Mouse (Mus musculus): ENCODE data around the gene Tmem270. TPM values are rescaled to one million over a fixed set of nuclear protein-coding genes. Genes with fewer than 3 reads are reported as not detected.

Gene Tmem270
- total and polyA plus RNA-seq, 3 experiments = not detected

DNA sequence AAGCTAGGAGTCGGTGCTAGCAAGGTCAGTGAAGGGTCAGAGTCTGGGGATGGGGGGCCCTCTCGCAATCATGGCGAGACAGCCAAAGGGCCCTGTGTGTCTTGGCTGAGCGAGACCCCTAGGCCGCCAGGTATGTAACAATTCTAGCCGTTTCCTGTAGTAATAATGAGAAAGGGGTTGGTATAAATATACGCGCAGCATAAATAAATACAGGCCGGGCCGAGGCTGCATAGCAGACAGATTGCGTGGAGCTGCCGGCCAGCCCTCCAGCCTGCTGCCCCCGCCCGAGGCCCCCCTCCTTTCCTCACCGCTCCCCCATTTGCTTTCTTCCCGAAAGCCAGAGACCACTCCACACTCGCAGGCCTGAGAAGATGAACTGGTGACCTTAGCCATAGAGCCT, 8.9 kb downstream of the Tmem270 start:
- Histone ChIP-seq H3K9ac (ENCODE audit: insufficient read depth, low read depth) (no peak overlapping the region), H3K4me1 (ENCODE audit: control insufficient read depth in 1 of 2, insufficient read depth in 2 of 2) (no peaks in the 10 kb centered on the region), H3K27me3 (replicated peaks) (peaks cover 81% of the 10 kb centered on the region), H3K4me2 (ENCODE audit: insufficient read depth, low read depth, poor library complexity, severe bottlenecking) (no peak overlapping the region), H3K9me3 (replicated peaks; ENCODE audit: low read length) (peaks cover 7% of the 10 kb centered on the region), H3K79me2 (replicated peaks; ENCODE audit: control insufficient read depth, extremely low read depth, insufficient read depth, poor library complexity, severe bottlenecking) (no peaks in the 10 kb centered on the region), H3K36me3 (replicated peaks in 1 of 2; ENCODE audit: control insufficient read depth in 1 of 2, insufficient read depth in 1 of 2, low read length in 1 of 2) (no peaks in the 10 kb centered on the region), H3K27ac (ENCODE audit: insufficient read depth, low read depth) (no peak overlapping the region), H3K4me3 (replicated peaks in 1 of 3; ENCODE audit: low read depth in 2 of 3, low read length in 2 of 3, poor library complexity in 1 of 3) (no peak overlapping the region)
- dilution Hi-C loops (cut with MboI; ENCODE audit: extremely low pct_ligation_motif_present, extremely low pct_unique_long_range_greater_than_20kb, low sequenced_read_pairs) = no loop called here
- no peak for TF ChIP-seq MXI1 (IDR thresholded peaks at IDR 0.05; ENCODE audit: low read depth, low read length)
- TF ChIP-seq E2F4 (IDR thresholded peaks at IDR 0.05; ENCODE audit: insufficient replicate concordance, low read depth, low read length) = no peak
- TF ChIP-seq POLR2AphosphoS2 (IDR thresholded peaks at IDR 0.05; ENCODE audit: low read depth, low read length) = no peak
- no peak for TF ChIP-seq BHLHE40 (IDR thresholded peaks at IDR 0.05; ENCODE audit: low read depth, low read length)
- no peak for TF ChIP-seq USF1 (IDR thresholded peaks at IDR 0.05; ENCODE audit: low read depth, low read length)
- TF ChIP-seq MAZ (IDR thresholded peaks at IDR 0.05; ENCODE audit: low read depth, low read length) = no peak
- DNase-seq (ENCODE audit: extremely low read depth) = no peak
- in situ Hi-C loops (cut with MboI; ENCODE audit: low pct_ligation_motif_present, low pct_unique_long_range_greater_than_20kb, low sequenced_read_pairs) = loop anchor here (25.0 kb wide), 1 partner anchor 110 kb away; no protein-coding TSS in a partner anchor

DNA sequence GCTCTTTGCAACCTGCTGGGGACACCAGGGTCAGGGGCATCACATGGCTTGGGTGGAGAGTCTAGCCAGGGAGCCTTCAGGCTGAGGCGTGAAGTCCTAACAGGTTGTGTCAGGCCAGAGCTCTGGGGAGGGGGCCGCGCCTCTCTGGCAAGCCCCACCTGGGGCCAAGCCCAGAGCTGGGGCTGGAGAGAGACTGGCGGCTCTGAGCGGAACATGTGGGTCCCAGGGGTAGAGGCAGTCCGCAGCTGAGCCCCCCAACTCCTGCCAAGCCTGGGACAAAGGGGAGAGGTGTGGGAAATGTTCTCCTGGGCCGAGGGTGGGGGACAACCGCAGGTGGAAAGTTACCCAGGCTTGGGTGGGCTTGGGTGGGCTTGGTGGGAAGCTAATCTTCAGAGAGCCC, 9.6 kb downstream of the Tmem270 start:
- dilution Hi-C loops (cut with MboI; ENCODE audit: extremely low pct_ligation_motif_present, extremely low pct_unique_long_range_greater_than_20kb, low sequenced_read_pairs) (no loop called here), in situ Hi-C loops (cut with MboI; ENCODE audit: low pct_ligation_motif_present, low pct_unique_long_range_greater_than_20kb, low sequenced_read_pairs) (loop anchor here (25.0 kb wide), 1 partner anchor 110 kb away; no protein-coding TSS in a partner anchor)
- Histone ChIP-seq H3K4me2 (ENCODE audit: insufficient read depth, low read depth, poor library complexity, severe bottlenecking) (no peak overlapping the region), H3K9me3 (replicated peaks; ENCODE audit: low read length) (peaks cover 6% of the 10 kb centered on the region), H3K36me3 (replicated peaks in 1 of 2; ENCODE audit: control insufficient read depth in 1 of 2, insufficient read depth in 1 of 2, low read length in 1 of 2) (no peaks in the 10 kb centered on the region), H3K4me3 (replicated peaks in 1 of 3; ENCODE audit: low read depth in 2 of 3, low read length in 2 of 3, poor library complexity in 1 of 3) (no peak overlapping the region), H3K27ac (ENCODE audit: insufficient read depth, low read depth) (no peak overlapping the region), H3K27me3 (replicated peaks) (peaks cover 79% of the 10 kb centered on the region), H3K9ac (ENCODE audit: insufficient read depth, low read depth) (no peak overlapping the region), H3K4me1 (ENCODE audit: control insufficient read depth in 1 of 2, insufficient read depth in 2 of 2) (no peaks in the 10 kb centered on the region), H3K79me2 (replicated peaks; ENCODE audit: control insufficient read depth, extremely low read depth, insufficient read depth, poor library complexity, severe bottlenecking) (no peaks in the 10 kb centered on the region)
- TF ChIP-seq UBTF (IDR thresholded peaks at IDR 0.05; ENCODE audit: low read depth, low read length) (no peak), SIN3A (IDR thresholded peaks at IDR 0.05; ENCODE audit: low read length) (no peak), ZNF384 (IDR thresholded peaks at IDR 0.05; ENCODE audit: low read depth, low read length) (no peak), RCOR1 (conservative IDR thresholded peaks at IDR 0.05; ENCODE audit: low read depth, low read length) (no peak), MXI1 (IDR thresholded peaks at IDR 0.05; ENCODE audit: low read depth, low read length) (no peak), USF2 (conservative IDR thresholded peaks at IDR 0.05; ENCODE audit: low read depth, low read length) (no peak), RAD21 (IDR thresholded peaks at IDR 0.05; ENCODE audit: low read depth, low read length) (no peak), CHD2 (IDR thresholded peaks at IDR 0.05; ENCODE audit: low read length) (no peak), TBP (conservative IDR thresholded peaks at IDR 0.05; ENCODE audit: low read depth, low read length) (no peak)
- DNase-seq (ENCODE audit: extremely low read depth) = no peak

DNA sequence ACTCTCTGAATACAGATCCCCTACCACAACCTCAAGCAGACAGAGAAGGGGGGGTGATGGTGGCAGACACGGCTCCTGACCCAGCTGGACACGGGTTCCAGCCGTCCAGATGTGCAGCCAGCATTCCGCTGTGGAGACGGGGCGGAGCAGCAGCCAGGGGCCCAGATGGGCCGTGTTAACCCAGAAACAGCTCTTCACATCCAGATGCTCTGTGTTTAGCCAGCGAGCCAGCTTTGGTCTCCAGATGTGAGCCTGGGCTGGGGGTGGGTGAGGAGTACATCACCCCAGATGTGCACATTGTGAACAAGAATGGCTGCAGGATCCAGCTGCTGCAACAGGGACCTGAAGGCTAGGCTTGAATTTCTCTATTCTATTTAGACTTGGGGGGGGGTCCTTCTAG, 11.2 kb downstream of the Tmem270 start:
- no peak for TF ChIP-seq ZC3H11A (IDR thresholded peaks at IDR 0.05; ENCODE audit: low read depth, low read length)
- no peak for TF ChIP-seq ZNF384 (IDR thresholded peaks at IDR 0.05; ENCODE audit: low read depth, low read length)
- no peak for TF ChIP-seq IRF4 (IDR thresholded peaks at IDR 0.05; ENCODE audit: low read depth, low read length)
- no peak for TF ChIP-seq MAZ (IDR thresholded peaks at IDR 0.05; ENCODE audit: low read depth, low read length)
- TF ChIP-seq SMC3 (IDR thresholded peaks at IDR 0.05; ENCODE audit: low read depth, low read length) = no peak
- TF ChIP-seq ETS1 (conservative IDR thresholded peaks at IDR 0.05; ENCODE audit: low read depth, low read length) = no peak
- TF ChIP-seq MAFK (IDR thresholded peaks at IDR 0.05; ENCODE audit: insufficient replicate concordance, low read length) = no peak
- TF ChIP-seq CHD1 (IDR thresholded peaks at IDR 0.05; ENCODE audit: low read depth, low read length) = no peak
- no peak for TF ChIP-seq MEF2A (IDR thresholded peaks at IDR 0.05; ENCODE audit: borderline replicate concordance, low read depth, low read length)
- no peak for TF ChIP-seq ZKSCAN1 (IDR thresholded peaks at IDR 0.05; ENCODE audit: borderline replicate concordance, low read depth, low read length)
- TF ChIP-seq JUND (conservative IDR thresholded peaks at IDR 0.05; ENCODE audit: low read depth, low read length) = no peak
- in situ Hi-C loops (cut with MboI; ENCODE audit: low pct_ligation_motif_present, low pct_unique_long_range_greater_than_20kb, low sequenced_read_pairs) (loop anchor here (25.0 kb wide), 1 partner anchor 108 kb away; no protein-coding TSS in a partner anchor), dilution Hi-C loops (cut with MboI; ENCODE audit: extremely low pct_ligation_motif_present, extremely low pct_unique_long_range_greater_than_20kb, low sequenced_read_pairs) (no loop called here)
- H3K9ac ChIP-seq (ENCODE audit: insufficient read depth, low read depth) = no peak overlapping the region
- no peak overlapping the region for H3K27ac ChIP-seq (ENCODE audit: insufficient read depth, low read depth)
- no peaks in the 10 kb centered on the region for H3K36me3 ChIP-seq (replicated peaks in 1 of 2; ENCODE audit: control insufficient read depth in 1 of 2, insufficient read depth in 1 of 2, low read length in 1 of 2)
- no peak overlapping the region for H3K4me3 ChIP-seq (replicated peaks in 1 of 3; ENCODE audit: low read depth in 2 of 3, low read length in 2 of 3, poor library complexity in 1 of 3)
- no peak overlapping the region for H3K4me2 ChIP-seq (ENCODE audit: insufficient read depth, low read depth, poor library complexity, severe bottlenecking)
- DNase-seq (ENCODE audit: extremely low read depth) = no peak
- H3K9me3 ChIP-seq (replicated peaks; ENCODE audit: low read length) = peaks cover 6% of the 10 kb centered on the region
- no peaks in the 10 kb centered on the region for H3K4me1 ChIP-seq (ENCODE audit: control insufficient read depth in 1 of 2, insufficient read depth in 2 of 2)
- peaks cover 81% of the 10 kb centered on the region for H3K27me3 ChIP-seq (replicated peaks)
- H3K79me2 ChIP-seq (replicated peaks; ENCODE audit: control insufficient read depth, extremely low read depth, insufficient read depth, poor library complexity, severe bottlenecking) = no peaks in the 10 kb centered on the region

Data from CH12.LX (cell line).